Mouse (Mus musculus): ENCODE results near the gene Gm17604.

Gm17604 gene

DNA sequence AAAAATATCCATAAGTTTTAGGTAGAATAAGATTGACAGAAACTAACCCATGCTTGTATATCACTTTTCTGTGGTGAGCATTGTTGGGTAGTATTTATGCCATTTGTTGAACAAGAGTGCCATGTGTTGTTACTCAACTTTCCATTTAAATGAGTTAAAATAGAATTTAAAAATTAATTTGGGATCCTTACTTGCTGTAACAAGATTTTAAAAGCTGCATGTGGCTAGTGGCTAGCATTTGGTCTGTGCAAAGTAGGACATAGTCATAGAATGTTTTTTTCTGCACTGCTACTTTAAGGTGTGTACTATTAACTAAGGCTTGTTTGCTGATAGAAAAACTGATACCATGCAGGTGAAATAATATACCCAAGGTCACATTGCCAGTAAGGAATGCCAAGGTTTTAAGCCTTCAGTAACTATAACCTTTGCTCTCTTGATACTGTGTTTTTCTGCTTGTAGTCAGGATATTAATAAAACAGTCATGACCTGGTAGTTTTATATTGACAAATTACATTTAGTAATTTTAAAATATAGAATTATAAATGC, at the start of gene Gm17604:
TSS of gene Gm17604 (minus strand) at position 51 of the 546 bp plus-strand sequence.
- DNase-seq (ENCODE audit: low spot score): no peak

- DNase-seq (ENCODE audit: low spot score): no peak
Observed at GRCm38 (mm10) chrX:165049929-165050328, 45.3 kb upstream of the Gm17604 start.

DNA sequence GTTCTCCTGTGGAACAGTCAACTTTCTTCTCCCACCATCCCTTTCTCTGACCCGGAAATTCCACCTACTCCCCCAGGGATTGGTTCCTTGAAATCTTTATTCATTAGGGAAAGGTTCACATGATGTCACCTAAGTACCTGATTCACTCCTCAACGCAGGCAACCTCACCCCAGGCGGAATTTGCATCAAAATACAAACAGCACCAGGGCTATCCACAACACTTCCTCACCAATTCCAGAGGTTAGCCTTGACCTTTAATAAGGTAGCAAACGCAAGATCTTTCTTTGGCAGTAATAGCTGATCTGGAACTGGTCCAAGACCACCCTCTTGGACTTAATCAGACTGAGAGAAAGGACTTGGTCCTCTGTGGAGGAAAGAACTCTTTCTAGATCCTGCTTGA, 1.5 kb downstream of the Gm17604 start:
- DNase-seq (ENCODE audit: low spot score): no peak

- peak; percentile 86 for DNase-seq (ENCODE audit: low spot score)
Observed at GRCm38 (mm10) chrX:164980193-164980775, 24.3 kb downstream of the Gm17604 start, which contains the start of the genes Mospd2 and Fancb. Gene Mospd2 (minus strand): TSS chrX:164980375. Gene Fancb (plus strand): TSS chrX:164980592.

GRCm38 (mm10) chrX:164978866-164979265, 25.8 kb downstream of the Gm17604 start:
- DNase-seq (ENCODE audit: low spot score): no peak

- no peak for DNase-seq (ENCODE audit: low spot score)
Observed at GRCm38 (mm10) chrX:164971206-164971605, 33.4 kb downstream of the Gm17604 start.

DNA sequence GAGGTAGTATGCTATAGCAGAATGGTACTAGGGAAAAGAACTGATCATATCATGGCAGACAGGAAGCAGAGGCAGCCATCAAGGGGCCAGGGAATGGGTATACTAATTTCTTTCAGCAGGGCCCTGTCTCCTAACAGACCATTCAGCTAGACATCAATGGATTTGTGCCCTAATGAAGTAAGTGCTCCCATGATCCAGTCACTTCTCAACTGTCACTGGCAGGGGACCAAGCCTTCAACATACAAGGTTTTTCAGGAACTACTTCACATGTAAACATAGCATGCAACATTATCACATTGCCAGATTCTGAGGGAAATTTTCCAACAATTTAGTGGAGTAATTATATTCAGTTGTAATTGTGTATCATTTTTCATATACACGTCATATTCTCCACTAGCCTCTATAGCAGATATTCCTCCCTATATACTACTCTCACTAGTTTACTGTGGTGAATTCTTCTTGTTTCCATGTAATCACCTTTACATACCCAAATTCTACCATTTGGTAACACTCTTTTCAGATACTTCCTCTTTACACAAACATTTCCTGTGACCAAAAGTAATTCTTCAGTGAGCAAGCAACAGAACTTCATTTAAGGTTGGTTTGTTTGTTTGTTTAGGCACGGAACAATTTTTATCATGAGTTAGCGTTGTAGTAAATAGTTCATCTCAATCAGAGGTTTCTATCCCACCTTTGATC, 38.7 kb downstream of the Gm17604 start:
- DNase-seq (ENCODE audit: low spot score): no peak

All from T-cell, adult 2 months (primary cell).